Mouse (Mus musculus) stomach, postnatal 0 days (tissue): Measurements from ENCODE around the gene Wdfy4. TPM values are rescaled to one million over a fixed set of nuclear protein-coding genes. Genes with fewer than 3 reads are reported as not detected.

Source experiments
- ATAC-seq: fragments of 200-750 bp; cut with Nextera tagmentation; 2 replicates; pipeline ENCODE4 v1.8.0; 2017; ENCODE audit not compliant: low FRiP score, low TSS enrichment
- DNase-seq: peaks from one replicate; pipeline ENCODE4 v3.0.0-alpha.2; 2016; ENCODE audit warnings: low spot score
- H3K27ac ChIP-seq: fragments of 300-500 bp; sonication (generic); replicated peaks from 2 replicates; pipeline ENCODE4 v1.5.1; 2014; ENCODE audit warnings: mild to moderate bottlenecking, control low read depth
- H3K27me3 ChIP-seq: fragments of 300-500 bp; sonication (generic); 2 replicates; pipeline ENCODE4 v1.6.1; 2014; ENCODE audit warnings: low read length; ENCODE audit not compliant: control insufficient read depth, insufficient read depth
- H3K36me3 ChIP-seq: fragments of 300-500 bp; sonication (generic); 2 replicates; pipeline ENCODE4 v1.6.1; 2014; ENCODE audit warnings: low read length, mixed read lengths; ENCODE audit not compliant: control insufficient read depth, insufficient read depth
- H3K4me1 ChIP-seq: fragments of 300-500 bp; sonication (generic); replicated peaks from 2 replicates; pipeline ENCODE4 v1.6.1; 2014; ENCODE audit warnings: antibody characterized with exemption; ENCODE audit not compliant: control insufficient read depth, insufficient read depth
- H3K4me2 ChIP-seq: fragments of 300-500 bp; sonication (generic); replicated peaks from 2 replicates; pipeline ENCODE4 v1.6.1; 2014; ENCODE audit warnings: low read depth, mild to moderate bottlenecking, control low read depth, moderate library complexity
- H3K4me3 ChIP-seq: fragments of 300-500 bp; sonication (generic); 2 replicates; pipeline ENCODE4 v1.5.1; 2014; ENCODE audit warnings: low read depth, low read length, control low read depth
- H3K9ac ChIP-seq: fragments of 300-500 bp; sonication (generic); 2 replicates; pipeline ENCODE4 v1.6.1; 2014; ENCODE audit warnings: mild to moderate bottlenecking, low read length, control low read depth, mixed read lengths
- H3K9me3 ChIP-seq: fragments of 300-500 bp; sonication (generic); 2 replicates; pipeline ENCODE4 v1.6.1; 2016; ENCODE audit warnings: low read length; ENCODE audit not compliant: control insufficient read depth
- CTCF ChIP-seq: IDR thresholded peaks from 2 replicates; pipeline ENCODE4 v1.5.1; 2016; ENCODE audit warnings: antibody characterized with exemption, low read depth, mild to moderate bottlenecking, moderate library complexity
- EP300 ChIP-seq: optimal IDR thresholded peaks from 2 replicates; pipeline ENCODE3; 2016; ENCODE audit warnings: antibody characterized with exemption
- WGBS: fragments of 180-500 bp; shearing (Covaris S2); extraction: QIAGEN DNeasy Blood & Tissue Kit; methylation state at CpG from one replicate; pipeline ENCODE4 v1.1.7; 2014; 5-methylcytosine and 5-hydroxymethylcytosine counted together
- polyA plus RNA-seq: library from polyadenylated mRNA; unstranded; fragments of >200 nt; fragmentation: Nextera tagmentation; extraction: Ambion mirVana; gene quantifications from 2 replicates; pipeline ENCODE4 v1.2.1, GENCODE M21; 2015

The Wdfy4 gene
- polyA plus RNA-seq, 1 experiment from 2014 or later = 0.25 TPM

GRCm38 (mm10) chr14:33096462-33096861 lies 88.8 kb downstream of the Wdfy4 start:
- H3K4me2 ChIP-seq = no peak overlapping the region
- no peak overlapping the region for H3K4me3 ChIP-seq
- DNase-seq (no peak), ATAC-seq (no peak)
- H3K27me3 ChIP-seq = no peaks in the 10 kb centered on the region
- no peak overlapping the region for H3K27ac ChIP-seq
- no peak overlapping the region for H3K9ac ChIP-seq
- H3K4me1 ChIP-seq = no peaks in the 10 kb centered on the region
- WGBS = 68% methylated on average over 5 of the region's 5 CpGs
- no peaks in the 10 kb centered on the region for H3K9me3 ChIP-seq
- TF ChIP-seq EP300 = no peak
- no peak for TF ChIP-seq CTCF
- no peaks in the 10 kb centered on the region for H3K36me3 ChIP-seq

- H3K9me3 ChIP-seq = no peaks in the 10 kb centered on the region
- no peak overlapping the region for H3K9ac ChIP-seq
- H3K4me1 ChIP-seq = no peaks in the 10 kb centered on the region
- DNase-seq = no peak
- H3K36me3 ChIP-seq = no peaks in the 10 kb centered on the region
- 78% methylated on average over 8 of the region's 8 CpGs for WGBS
- ATAC-seq = no peak
- H3K27ac ChIP-seq = no peak overlapping the region
- H3K27me3 ChIP-seq = no peaks in the 10 kb centered on the region
- no peak overlapping the region for H3K4me3 ChIP-seq
- H3K4me2 ChIP-seq = no peak overlapping the region
- TF ChIP-seq EP300 (no peak), CTCF (no peak)
Observed at GRCm38 (mm10) chr14:33083326-33083725, 102.0 kb downstream of the Wdfy4 start.

GRCm38 (mm10) chr14:33082301-33082700 lies 103.0 kb downstream of the Wdfy4 start:
- Histone ChIP-seq H3K4me3 (no peak overlapping the region), H3K4me2 (no peak overlapping the region), H3K9ac (no peak overlapping the region), H3K36me3 (no peaks in the 10 kb centered on the region), H3K9me3 (no peaks in the 10 kb centered on the region), H3K27ac (no peak overlapping the region), H3K27me3 (no peaks in the 10 kb centered on the region), H3K4me1 (no peaks in the 10 kb centered on the region)
- ATAC-seq (no peak), DNase-seq (no peak)
- TF ChIP-seq CTCF (no peak), EP300 (no peak)
- WGBS = 50% methylated on average over 1 of the region's 1 CpGs

- Histone ChIP-seq H3K9me3 (no peaks in the 10 kb centered on the region), H3K9ac (no peak overlapping the region), H3K27me3 (no peaks in the 10 kb centered on the region), H3K4me3 (no peak overlapping the region), H3K36me3 (no peaks in the 10 kb centered on the region), H3K27ac (no peak overlapping the region), H3K4me1 (no peaks in the 10 kb centered on the region), H3K4me2 (no peak overlapping the region)
- TF ChIP-seq CTCF = no peak
- TF ChIP-seq EP300 = no peak
- ATAC-seq = no peak
- 71% methylated on average over 6 of the region's 6 CpGs for WGBS
- DNase-seq = no peak
Observed at GRCm38 (mm10) chr14:33081370-33081860, 103.9 kb downstream of the Wdfy4 start.

DNA sequence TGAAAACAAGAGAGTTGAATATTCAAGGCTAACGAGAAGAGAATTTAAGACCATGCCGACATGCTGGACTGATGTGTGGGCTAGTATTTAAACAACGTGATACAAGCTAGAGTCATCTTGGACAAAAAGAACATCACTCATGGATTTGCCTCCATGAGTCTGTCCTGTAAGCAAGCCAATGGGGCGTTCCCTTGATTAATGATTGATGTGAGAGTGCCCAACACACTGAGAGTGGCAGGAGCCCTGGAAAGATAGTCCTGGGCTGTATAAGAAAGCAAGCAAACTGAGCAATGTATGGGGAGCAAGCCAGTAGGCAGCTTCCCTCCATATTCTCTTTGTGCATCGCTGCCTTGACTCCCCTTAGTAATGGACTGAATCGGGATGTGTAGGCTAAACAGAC lies 106.7 kb downstream of the Wdfy4 start:
- Histone ChIP-seq H3K4me1 (no peaks in the 10 kb centered on the region), H3K27me3 (no peaks in the 10 kb centered on the region), H3K9me3 (no peaks in the 10 kb centered on the region), H3K36me3 (no peaks in the 10 kb centered on the region), H3K4me3 (no peak overlapping the region), H3K27ac (no peak overlapping the region), H3K9ac (no peak overlapping the region), H3K4me2 (no peak overlapping the region)
- DNase-seq (no peak), ATAC-seq (no peak)
- no peak for TF ChIP-seq CTCF
- no peak for TF ChIP-seq EP300
- WGBS = 81% methylated on average over 6 of the region's 6 CpGs

- WGBS = 85% methylated on average over 6 of the region's 6 CpGs
- Histone ChIP-seq H3K4me3 (no peak overlapping the region), H3K9ac (no peak overlapping the region)
Observed at GRCm38 (mm10) chr14:33078110-33078509, 107.2 kb downstream of the Wdfy4 start.

More at GRCm38 (mm10) chr14:33078110-33078509, 107.2 kb downstream of the Wdfy4 start:
- Histone ChIP-seq H3K27me3 (no peaks in the 10 kb centered on the region), H3K4me2 (no peak overlapping the region), H3K27ac (no peak overlapping the region), H3K4me1 (no peaks in the 10 kb centered on the region), H3K36me3 (no peaks in the 10 kb centered on the region), H3K9me3 (no peaks in the 10 kb centered on the region)
- no peak for TF ChIP-seq CTCF
- TF ChIP-seq EP300 = no peak
- no peak for ATAC-seq
- DNase-seq = no peak
